Mouse (Mus musculus): ENCODE measurements around the gene Zfp853.

The Zfp853 gene

GRCm38 (mm10) chr5:143292879-143293278, 544 bp downstream of the Zfp853 start:
- DNase-seq (ENCODE audit: low spot score) = no peak

- DNase-seq (ENCODE audit: low spot score) = no peak
Measured at GRCm38 (mm10) chr5:143289299-143289698, 4.1 kb downstream of the Zfp853 start.

GRCm38 (mm10) chr5:143288378-143288911, 5.0 kb downstream of the Zfp853 start:
- DNase-seq (ENCODE audit: low spot score) = no peak

- DNase-seq (ENCODE audit: low spot score) = no peak
Measured at GRCm38 (mm10) chr5:143287774-143288328, 5.6 kb downstream of the Zfp853 start.

GRCm38 (mm10) chr5:143284762-143285161, 8.7 kb downstream of the Zfp853 start:
- no peak for DNase-seq (ENCODE audit: low spot score)

- DNase-seq (ENCODE audit: low spot score) = no peak
Measured at GRCm38 (mm10) chr5:143279247-143279646, 14.2 kb downstream of the Zfp853 start.

- no peak for DNase-seq (ENCODE audit: low spot score)
Measured at GRCm38 (mm10) chr5:143275761-143276160, 17.7 kb downstream of the Zfp853 start.

GRCm38 (mm10) chr5:143272540-143273330, 20.7 kb downstream of the Zfp853 start:
- DNase-seq (ENCODE audit: low spot score) = no peak

- DNase-seq (ENCODE audit: low spot score) = no peak
Measured at GRCm38 (mm10) chr5:143272108-143272507, 21.3 kb downstream of the Zfp853 start.

GRCm38 (mm10) chr5:143271642-143272041, 21.8 kb downstream of the Zfp853 start:
- DNase-seq (ENCODE audit: low spot score) = no peak

GRCm38 (mm10) chr5:143270151-143270519, 23.3 kb downstream of the Zfp853 start:
- DNase-seq (ENCODE audit: low spot score) = no peak

- DNase-seq (ENCODE audit: low spot score) = peak; percentile 50
Measured at GRCm38 (mm10) chr5:143269363-143270150, 23.9 kb downstream of the Zfp853 start, which contains the start of gene Zfp316. TSS of gene Zfp316 (minus strand) at chr5:143270022.

GRCm38 (mm10) chr5:143268985-143269362, 24.4 kb downstream of the Zfp853 start:
- DNase-seq (ENCODE audit: low spot score) = no peak

GRCm38 (mm10) chr5:143266794-143267193, 26.6 kb downstream of the Zfp853 start:
- DNase-seq (ENCODE audit: low spot score) = no peak

- no peak for DNase-seq (ENCODE audit: low spot score)
Measured at GRCm38 (mm10) chr5:143265409-143265808, 28.0 kb downstream of the Zfp853 start.

GRCm38 (mm10) chr5:143264689-143265088, 28.7 kb downstream of the Zfp853 start:
- no peak for DNase-seq (ENCODE audit: low spot score)

GRCm38 (mm10) chr5:143261636-143262035, 31.8 kb downstream of the Zfp853 start:
- DNase-seq (ENCODE audit: low spot score) = no peak

- no peak for DNase-seq (ENCODE audit: low spot score)
Measured at GRCm38 (mm10) chr5:143255802-143256201, 37.6 kb downstream of the Zfp853 start.

GRCm38 (mm10) chr5:143255131-143255519, 38.3 kb downstream of the Zfp853 start:
- no peak for DNase-seq (ENCODE audit: low spot score)

- DNase-seq (ENCODE audit: low spot score) = no peak
Measured at GRCm38 (mm10) chr5:143254487-143255130, 38.8 kb downstream of the Zfp853 start.

- DNase-seq (ENCODE audit: low spot score) = no peak
Measured at GRCm38 (mm10) chr5:143253881-143254486, 39.4 kb downstream of the Zfp853 start.
